Mouse (Mus musculus): ENCODE results near the gene Bpifa5.
"Not testable (repeated sequence)": the region's sequence is repeated elsewhere in the genome, so short reads cannot be mapped to it uniquely, and the experiment has no call there.

The Bpifa5 gene

GRCm38 (mm10) chr2:154162307-154162706 lies at the start of gene Bpifa5:
TSS of gene Bpifa5 (plus strand) at chr2:154162607.
- peak in 1 of 2 experiments; percentile 33 for DNase-seq (ENCODE audit: low spot score in 2 of 2)

- no peak for DNase-seq (ENCODE audit: low spot score in 2 of 2)
These were observed 45.0 kb upstream of the Bpifa5 start for GRCm38 (mm10) chr2:154117381-154117780.

GRCm38 (mm10) chr2:154130120-154130519 lies 32.3 kb upstream of the Bpifa5 start, which contains the start of gene Bpifa3:
TSS of gene Bpifa3 (plus strand) at chr2:154130336.
- no peak for DNase-seq (ENCODE audit: low spot score in 2 of 2)

DNA sequence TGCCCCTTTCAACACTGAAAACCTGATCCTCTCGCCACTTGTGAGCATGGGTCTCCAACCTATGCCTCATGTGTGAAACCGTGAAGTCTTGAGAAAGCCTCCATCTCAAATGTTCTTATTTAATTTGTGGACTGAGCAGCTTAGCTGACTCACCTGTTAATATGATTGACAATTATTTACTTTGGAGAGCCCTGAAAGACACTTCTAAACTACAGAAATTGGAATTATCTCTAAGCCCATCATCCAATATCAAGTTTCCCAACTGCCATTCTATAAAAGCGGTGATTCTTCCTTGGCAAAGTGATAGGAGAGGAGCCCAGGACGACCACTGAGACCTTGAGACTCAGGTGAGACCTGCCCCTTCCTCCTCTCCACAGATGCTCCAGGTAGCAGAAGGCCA lies 19.8 kb upstream of the Bpifa5 start, which contains the start of gene Bpifa1:
Gene Bpifa1 (plus strand): TSS at position 301 of the 400 bp plus-strand sequence.
- DNase-seq (ENCODE audit: low spot score in 2 of 2): no peak

GRCm38 (mm10) chr2:154143735-154144134 lies 18.7 kb upstream of the Bpifa5 start:
- DNase-seq (ENCODE audit: low spot score in 2 of 2): peak in 1 of 2 experiments; percentile 54

DNA sequence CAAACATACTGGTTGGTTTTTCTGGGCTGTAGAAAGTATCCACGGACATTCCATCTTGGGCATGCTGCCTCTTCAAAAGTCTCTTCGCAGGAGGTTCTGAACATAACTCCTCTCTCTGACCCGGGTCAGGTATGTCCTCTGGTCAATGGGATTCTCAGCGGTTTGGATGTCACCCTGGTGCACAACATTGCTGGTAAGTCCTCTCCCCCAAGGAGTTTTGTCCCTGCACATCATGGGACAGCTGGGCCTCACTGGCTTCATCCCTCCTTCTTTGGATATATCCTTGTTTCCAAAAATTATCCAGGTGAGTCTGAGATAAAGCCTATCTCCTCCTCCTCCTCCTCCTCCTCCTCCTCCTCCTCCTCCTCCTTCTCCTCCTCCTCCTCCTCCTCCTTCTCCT lies 14.9 kb upstream of the Bpifa5 start:
- peak in 1 of 2 experiments; percentile 26 for DNase-seq (ENCODE audit: low spot score in 2 of 2)

GRCm38 (mm10) chr2:154158433-154158832 lies 4.0 kb upstream of the Bpifa5 start:
- peak in 1 of 2 experiments; percentile 60 for DNase-seq (ENCODE audit: low spot score in 2 of 2)

DNA sequence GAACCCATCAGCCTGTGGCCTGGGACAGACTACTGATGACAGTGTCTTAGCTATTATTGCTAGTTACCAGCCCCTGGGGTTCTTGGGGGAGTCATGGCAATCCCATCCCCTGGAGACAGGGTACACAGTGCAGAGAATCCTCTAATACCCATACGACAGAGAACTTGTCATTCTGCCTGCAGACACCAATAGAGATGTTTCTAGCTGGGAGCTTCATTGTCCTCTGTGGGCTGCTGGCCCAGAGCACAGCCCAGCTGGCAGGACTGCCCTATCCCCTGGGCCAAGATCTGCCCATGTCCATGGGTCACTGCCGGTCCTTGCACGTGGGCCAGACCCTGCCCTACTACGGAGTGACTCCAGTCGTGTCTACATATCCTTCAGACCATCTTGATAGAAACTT lies 899 bp downstream of the Bpifa5 start:
- DNase-seq (ENCODE audit: low spot score in 2 of 2): peak in 1 of 2 experiments; percentile 33

GRCm38 (mm10) chr2:154169172-154169571 lies 6.8 kb downstream of the Bpifa5 start:
- peak in 1 of 2 experiments; percentile 34 for DNase-seq (ENCODE audit: low spot score in 2 of 2)

GRCm38 (mm10) chr2:154171621-154172020 lies 9.2 kb downstream of the Bpifa5 start:
- DNase-seq (ENCODE audit: low spot score in 2 of 2): peak in 1 of 2 experiments; percentile 51

DNA sequence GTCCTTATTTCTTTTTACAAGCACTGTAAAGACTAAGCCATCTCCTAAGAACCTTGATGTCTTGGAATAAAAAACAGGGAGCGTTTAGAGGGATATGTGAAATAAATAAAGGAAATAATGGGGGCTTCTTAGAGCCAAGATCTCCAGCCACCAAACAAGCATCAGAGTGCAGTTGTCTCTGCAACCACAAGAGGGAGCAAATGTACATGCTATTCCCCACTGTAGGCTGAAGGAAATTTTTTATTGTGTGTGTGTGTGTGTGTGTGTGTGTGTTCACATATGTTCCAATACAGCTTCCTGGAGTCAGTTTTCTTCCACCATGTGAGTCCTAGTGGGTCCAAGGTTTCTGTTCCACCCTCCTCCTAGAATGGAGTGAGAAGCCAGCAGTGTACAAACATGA lies 10.9 kb downstream of the Bpifa5 start:
- peak in 1 of 2 experiments; percentile 57 for DNase-seq (ENCODE audit: low spot score in 2 of 2)

DNA sequence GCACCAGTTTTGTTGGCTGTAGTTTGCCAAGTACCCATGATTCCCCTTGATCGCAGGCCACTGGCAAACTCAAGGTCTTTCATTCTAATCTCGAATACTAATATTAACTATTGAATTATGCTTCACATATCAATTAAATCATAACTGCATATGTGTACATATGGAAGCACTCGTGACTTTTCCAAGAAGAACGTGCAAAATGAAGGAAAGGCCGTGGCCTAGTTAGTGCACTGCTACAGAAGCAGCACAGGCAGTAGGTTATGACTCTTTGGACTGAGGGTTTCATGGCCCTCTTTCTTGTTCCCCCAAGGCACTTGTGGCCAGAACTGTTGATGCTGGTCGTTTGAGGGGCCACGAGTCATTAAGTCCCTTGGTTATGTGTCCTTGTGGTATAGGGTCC lies 19.5 kb downstream of the Bpifa5 start:
- peak in 1 of 2 experiments; percentile 17 for DNase-seq (ENCODE audit: low spot score in 2 of 2)

DNA sequence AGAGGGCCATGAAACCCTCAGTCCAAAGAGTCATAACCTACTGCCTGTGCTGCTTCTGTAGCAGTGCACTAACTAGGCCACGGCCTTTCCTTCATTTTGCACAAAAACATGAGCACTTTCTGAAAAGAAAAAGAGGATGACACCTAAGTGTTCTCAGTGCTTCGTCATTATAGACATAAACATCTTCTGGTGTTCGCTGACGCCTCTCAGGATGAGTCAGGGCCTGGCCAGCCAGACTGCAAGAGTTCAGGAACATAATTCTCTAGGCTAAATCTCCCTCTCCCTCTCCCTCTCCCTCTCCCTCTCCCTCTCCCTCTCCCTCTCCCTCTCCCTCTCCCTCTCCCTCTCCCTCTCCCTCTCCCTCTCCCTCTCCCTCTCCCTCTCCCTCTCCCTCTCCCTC lies 20.7 kb downstream of the Bpifa5 start:
- DNase-seq (ENCODE audit: low spot score in 2 of 2): not testable (repeated sequence)

DNA sequence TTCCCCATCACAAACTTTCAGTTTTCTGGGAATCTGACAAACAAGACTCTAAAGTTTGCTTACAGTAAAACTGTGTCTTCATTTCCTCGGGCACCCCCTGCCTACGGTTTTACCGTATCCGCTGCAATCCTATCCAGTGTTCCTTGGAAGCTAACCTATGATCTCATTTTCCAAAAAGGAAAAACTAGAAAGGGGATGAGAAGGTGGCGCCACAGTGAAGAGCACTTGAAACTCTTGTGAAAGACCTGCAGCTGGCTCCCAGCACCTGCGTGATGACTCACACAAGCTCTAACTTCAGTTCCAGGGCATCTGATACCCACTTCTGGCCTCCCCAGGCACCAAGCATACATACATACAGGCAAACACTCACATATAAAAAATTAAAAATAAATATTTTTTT lies 22.9 kb downstream of the Bpifa5 start:
- peak in 1 of 2 experiments; percentile 28 for DNase-seq (ENCODE audit: low spot score in 2 of 2)

DNA sequence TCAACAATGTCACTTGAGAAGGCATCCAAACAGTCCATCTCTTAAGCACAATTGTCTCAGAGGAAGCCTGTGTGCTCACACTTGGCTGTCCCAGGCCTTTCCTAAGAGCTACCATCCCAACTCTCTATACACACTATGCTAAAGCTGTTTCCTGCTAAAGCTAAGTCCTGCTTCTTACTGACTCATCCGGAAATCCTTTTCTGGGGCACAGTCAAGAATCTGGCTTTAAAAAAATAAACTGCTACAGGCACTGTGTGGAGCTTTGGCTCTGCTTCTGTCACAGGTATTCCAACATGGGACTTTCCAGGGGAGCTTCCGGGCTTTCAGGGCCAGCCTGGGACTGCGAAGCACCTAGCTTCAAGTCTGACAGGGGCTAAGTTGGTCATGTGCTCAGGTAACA lies 23.3 kb downstream of the Bpifa5 start:
- peak in 1 of 2 experiments; percentile 48 for DNase-seq (ENCODE audit: low spot score in 2 of 2)

- no peak for DNase-seq (ENCODE audit: low spot score in 2 of 2)
These were observed 25.1 kb downstream of the Bpifa5 start for GRCm38 (mm10) chr2:154187468-154187867.

GRCm38 (mm10) chr2:154189877-154190434 lies 27.5 kb downstream of the Bpifa5 start:
- DNase-seq (ENCODE audit: low spot score in 2 of 2): peak in 1 of 2 experiments; percentile 40

DNA sequence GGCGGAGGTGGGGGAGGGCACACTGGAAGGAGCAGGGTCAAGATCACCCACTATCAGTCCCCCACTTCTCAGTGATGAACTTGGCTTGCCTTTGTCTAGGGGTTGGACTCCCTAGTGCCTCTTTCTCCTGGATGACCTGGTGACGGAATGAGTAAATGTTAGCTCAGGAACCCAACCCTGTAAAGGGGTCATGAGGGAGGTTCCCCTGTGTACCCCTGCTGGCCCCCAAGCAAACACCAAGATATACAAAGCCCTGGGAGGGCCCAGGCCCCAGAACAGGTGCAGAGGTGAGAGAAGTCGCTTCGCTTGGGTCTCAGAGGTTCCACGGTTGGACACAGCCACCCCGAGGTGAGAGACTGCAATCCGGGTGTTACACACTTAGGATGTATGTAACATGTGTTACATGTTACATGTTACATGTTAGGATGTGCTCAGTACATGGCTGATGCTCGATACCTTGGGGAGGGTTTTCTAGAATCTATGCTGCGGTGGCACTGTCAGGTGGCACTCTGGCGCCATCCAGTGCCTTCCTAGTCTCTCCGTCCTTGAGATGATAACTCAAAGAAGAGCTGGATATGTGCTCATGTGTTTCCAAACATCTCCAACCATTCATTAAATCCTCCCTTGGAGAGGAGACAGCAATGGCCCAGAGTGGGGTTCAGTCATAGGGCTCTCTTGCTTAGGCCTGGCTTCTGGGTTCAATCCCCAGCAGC lies 28.3 kb downstream of the Bpifa5 start, which contains the start of gene Bpifb1:
Gene Bpifb1 (plus strand): TSS at position 273 of the 713 bp plus-strand sequence.
- peak in 1 of 2 experiments; percentile 52 for DNase-seq (ENCODE audit: low spot score in 2 of 2)

DNA sequence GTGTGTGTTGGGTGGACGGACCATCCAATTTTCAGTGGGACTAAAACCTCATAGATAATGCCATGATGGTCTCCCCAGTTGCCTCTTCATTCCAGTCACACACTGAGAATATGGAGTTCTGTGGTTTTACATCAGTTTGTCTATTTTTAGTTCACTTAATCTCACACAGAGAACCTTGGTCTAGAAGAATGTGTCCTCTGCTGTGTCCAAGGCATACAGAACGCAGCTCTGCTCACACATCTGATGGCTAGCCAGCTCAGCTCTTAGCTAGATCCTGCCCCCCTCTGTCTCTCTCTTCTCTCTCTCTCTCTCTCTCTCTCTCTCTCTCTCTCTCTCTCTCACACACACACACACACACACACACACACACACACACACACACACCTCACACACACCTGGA lies 29.7 kb downstream of the Bpifa5 start:
- DNase-seq (ENCODE audit: low spot score in 2 of 2): no peak

DNA sequence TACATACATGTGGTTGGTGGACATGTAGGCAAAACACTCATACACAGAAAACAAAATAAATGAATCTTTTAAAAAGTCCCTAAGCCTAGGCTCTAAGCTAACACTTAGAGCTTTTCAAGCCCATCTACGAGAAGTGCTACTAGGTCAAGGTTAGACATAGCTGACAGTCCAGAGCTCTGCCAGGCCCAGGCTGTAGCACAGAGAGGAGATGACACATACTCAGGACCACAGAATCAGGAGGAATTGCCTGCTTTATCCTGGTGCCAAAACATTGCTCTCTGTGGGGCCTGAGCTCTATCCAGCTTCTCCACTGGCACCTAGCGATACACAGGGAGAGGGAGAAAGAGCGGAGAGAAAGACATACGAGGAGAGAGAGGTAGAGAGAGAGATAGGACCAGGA lies 30.7 kb downstream of the Bpifa5 start:
- DNase-seq (ENCODE audit: low spot score in 2 of 2): peak in 1 of 2 experiments; percentile 9

DNA sequence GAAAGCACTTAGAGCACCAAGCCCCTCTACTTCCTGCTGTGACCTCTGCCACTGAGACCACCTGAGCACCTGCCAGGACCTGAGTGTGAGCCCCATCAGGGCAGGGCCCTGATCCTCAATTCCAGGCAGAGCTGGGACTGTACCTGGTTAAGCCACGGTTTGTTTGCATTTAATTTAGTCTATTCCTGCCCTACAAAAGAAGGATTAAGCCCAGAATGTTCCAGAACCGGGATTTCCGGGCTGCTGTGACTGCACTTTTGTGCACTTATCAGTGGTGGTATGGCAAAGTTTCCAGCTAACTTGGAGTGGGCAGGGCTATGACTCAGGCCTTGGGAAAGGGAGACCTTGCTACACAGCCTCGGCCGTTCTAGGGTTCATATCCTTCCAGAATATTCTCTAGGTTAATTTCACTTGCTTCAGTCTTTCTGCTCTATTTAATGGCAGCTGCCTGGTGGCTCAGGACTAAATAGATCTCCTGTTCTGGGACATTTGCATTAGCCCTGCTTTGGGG lies 31.6 kb downstream of the Bpifa5 start:
- peak in 1 of 2 experiments; percentile 44 for DNase-seq (ENCODE audit: low spot score in 2 of 2)

DNA sequence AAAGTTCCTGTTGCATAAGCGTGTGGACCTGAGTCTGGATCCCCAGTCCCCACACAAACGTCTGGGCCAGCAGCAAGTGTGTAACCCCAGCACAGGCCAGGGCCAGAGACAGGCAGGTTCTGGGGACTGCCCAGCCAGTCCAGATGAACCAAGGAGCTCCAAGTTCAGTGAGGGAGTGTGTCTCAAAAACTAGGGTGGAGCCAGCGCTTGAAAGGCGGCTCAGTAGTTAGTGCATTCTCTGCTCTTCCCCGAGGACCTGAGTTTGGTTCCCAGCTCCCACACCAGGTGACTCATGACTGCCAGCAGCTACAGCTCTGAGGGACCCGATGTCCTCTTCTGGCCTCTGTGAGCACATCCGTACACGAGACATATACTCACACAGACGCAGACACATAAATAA lies 34.6 kb downstream of the Bpifa5 start:
- peak in 1 of 2 experiments; percentile 52 for DNase-seq (ENCODE audit: low spot score in 2 of 2)

- DNase-seq (ENCODE audit: low spot score in 2 of 2): no peak
These were observed 42.2 kb downstream of the Bpifa5 start for GRCm38 (mm10) chr2:154204630-154205029.

Data from urinary bladder, postnatal 4 days (tissue).